Mouse (Mus musculus) large intestine, adult 2 months (tissue): ENCODE results near the gene Gm11077. TPM values are rescaled to one million over a fixed set of nuclear protein-coding genes. Genes with fewer than 3 reads are reported as not detected.
A peak's percentile ranks its signal among the peaks of the same experiment; 100 is the strongest.

Experiments
- DNase-seq: peaks from one replicate; pipeline ENCODE4 v3.0.0-alpha.2; 2012; ENCODE audit warnings: low read depth, low spot score
- WGBS: fragments of 180-500 bp; shearing (Covaris S2); methylation state at CpG from one replicate; pipeline ENCODE4 v1.1.7; 2018; 5-methylcytosine and 5-hydroxymethylcytosine counted together
- polyA plus RNA-seq: library from polyadenylated mRNA; depleted of rRNA; stranded (reverse); fragments of >200 nt; gene quantifications from 2 replicates; pipeline ENCODE4 v1.2.3, GENCODE M21; 2012

Gm11077 gene
- polyA plus RNA-seq, 1 experiment, result not detected

DNA sequence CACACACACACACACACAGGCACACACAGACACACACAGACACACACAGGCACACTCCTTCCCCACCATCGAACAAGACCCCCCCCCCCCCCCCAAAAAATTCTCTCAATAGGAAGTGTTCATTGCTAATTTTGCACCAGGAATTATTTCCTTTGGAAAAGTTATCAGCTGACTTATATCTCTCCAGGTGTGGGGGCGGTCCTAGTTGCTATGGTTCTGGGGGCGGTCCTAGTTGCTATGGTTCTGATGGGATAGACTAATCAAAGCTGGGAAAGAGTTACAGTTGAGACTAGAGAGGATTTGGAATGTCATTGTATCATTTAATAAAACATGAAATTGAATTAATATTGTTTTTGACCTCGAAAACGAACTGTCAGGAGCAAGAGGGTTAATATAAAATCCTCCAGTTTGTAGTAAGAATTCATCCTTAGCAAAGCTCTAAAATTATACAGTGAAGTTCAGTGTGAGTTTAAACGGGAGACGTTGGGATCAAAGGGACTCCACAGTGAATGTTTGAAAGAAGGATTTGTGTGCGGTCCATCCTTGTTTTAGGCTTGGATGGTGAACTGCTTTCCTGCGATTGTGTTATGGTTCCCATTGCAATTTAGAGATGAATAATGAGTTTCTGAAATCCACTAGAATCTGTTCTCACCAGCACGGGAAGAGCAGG is 4.0 kb downstream of the Gm11077 start:
- WGBS, result 34% methylated on average over 10 of the region's 10 CpGs
- no peak for DNase-seq

DNA sequence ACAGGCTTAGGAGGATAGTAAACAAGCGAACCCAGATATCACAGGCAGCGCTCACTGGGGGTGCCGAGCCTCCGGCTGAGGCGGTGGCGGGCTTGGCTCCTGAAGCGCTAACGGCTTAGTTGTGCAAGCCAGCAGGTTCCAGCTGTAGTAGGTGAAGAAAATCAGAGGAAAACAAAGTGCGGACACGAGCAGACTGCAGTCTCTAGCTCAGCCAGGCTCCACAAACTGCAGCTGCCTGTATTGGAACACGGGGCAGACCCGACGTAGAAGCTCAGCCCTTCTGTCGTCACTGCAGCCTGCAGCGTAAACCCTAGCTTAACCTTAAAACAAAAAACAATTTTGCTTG is 4.5 kb downstream of the Gm11077 start:
- no peak for DNase-seq
- 11% methylated on average over 15 of the region's 15 CpGs for WGBS

DNA sequence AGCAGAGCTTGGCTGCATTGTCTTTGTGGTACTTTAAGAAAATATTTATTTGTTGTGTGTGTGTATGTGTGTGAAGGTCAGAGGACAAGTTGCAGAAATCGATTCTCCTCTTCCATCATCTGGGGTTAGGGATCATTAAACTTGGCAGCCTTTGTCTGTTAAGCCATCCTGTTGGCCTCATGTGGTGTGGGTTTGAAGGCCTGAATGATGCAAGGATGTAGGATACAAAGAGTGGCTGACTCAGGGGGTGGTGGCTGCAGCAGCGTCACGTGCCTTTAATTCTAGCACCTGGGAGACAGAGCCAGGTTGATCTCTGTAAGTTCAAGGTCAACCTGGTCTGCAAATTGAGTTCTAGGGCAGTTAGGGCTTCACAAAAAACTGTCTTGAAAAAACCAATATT is 16.5 kb downstream of the Gm11077 start:
- DNase-seq, result no peak
- WGBS, result 74% methylated on average over 3 of the region's 3 CpGs

DNA sequence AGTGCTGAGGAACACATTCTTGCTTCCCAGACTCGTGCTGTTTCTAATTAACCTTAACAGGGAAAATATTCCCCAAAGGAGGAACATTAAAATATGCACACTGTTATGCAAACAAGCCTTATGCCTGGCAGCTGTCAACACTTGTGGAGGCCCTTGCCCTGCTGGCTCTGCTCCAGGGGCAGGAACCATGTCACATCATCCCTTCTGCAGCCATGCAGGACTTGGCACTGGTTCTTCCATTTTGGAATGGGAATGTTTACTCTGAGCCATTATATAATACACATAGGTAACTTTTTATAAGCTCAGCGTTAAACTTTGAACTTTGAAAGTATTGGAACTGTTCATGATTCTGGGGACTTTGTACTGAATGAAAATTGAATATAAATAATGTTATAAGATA is 18.5 kb downstream of the Gm11077 start:
- WGBS, result 27% methylated on average over 2 of the region's 2 CpGs
- peak; percentile 11 for DNase-seq

DNA sequence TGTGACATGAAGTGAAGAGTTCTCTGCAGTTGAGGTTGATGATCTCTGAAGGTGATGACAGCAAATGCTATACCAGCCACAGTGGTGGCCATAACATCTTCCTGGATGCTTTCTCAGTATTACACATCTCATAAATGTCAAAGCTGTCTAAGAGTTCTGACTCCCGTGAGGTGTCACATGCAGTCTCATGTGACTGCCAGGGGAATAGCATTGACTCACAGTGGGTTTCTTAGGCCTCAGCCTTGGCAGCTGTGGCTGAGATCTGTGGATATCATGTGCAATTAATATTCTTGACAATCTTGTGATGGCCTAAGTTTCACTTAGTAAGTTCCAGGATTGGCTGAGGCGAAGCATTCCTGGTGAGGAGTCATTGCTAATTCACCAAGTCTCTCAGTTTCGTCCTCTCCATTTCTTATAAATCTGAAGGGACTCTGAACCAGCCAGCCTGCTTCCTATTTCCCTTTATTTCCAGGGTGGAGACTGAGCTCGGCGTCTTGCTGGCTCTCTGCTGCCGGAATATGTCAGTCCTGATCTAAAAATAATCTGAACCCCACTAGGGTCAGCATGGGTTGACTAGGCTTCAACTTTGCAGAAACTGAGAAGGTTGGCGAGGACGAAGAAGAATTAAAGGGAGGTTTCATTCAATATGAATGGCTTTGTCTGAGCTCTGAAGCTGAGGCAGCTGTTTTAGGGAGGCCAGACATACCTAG is 21.4 kb downstream of the Gm11077 start:
- no peak for DNase-seq
- WGBS, result 80% methylated on average over 8 of the region's 8 CpGs

DNA sequence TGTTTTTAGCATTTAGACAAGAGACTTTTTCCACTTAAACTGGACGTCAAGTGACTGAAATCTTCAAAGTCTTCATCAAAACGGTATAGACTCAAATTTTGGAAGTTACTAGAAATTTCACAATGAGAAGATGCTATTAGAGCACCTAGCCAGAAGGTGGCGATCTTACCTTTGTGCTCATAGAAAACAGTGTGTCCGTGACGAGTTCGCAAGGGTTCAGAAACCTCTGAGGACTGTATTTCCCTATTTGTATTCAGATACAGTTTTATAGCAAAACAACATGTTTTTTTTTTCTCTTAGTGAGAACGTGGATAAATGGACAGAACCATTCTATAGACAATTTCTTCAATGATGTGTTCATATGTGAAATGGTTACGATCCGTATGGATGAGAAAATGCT is 37.3 kb downstream of the Gm11077 start:
- 27% methylated on average over 9 of the region's 9 CpGs for WGBS
- DNase-seq, result no peak

DNA sequence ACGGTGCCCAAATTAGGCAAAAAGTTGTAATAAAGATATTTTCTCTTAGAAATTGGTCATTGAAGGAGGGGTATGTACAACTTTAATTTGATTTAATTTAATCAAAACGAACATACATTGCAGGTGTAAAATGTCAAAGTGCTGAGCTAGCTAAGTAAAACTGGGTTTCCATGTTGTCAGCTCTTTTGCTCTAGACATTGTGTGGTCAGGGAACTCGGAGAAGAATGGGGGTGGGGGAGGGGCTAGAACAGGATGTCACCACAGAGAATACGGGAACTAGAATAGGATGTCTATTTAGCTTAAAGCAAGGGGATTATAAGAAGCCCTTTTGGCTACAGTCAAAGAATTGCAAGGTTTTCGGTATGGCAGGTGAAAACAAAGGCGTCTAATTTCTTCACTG is 38.2 kb downstream of the Gm11077 start:
- DNase-seq, result no peak
- 74% methylated on average over 6 of the region's 6 CpGs for WGBS

DNA sequence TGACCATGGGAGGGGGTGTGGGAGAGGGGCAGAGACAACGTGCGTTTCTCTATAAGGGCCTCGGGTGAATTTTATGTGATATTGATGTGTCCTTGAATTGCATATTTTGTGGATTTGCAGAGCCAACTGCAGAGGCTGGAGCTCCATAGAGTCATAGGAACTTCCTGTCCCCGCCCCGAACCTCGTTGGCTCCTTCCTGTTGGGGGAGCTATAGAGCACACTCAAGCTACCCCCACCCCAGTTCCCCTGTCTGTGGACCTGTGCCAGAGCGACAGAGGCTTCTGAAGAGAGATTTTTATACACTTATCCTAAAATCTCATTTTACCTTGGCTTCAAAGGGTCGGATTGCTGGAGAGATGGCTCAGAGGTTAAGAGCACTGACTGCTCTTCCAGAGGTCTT is 39.1 kb downstream of the Gm11077 start:
- no peak for DNase-seq

DNA sequence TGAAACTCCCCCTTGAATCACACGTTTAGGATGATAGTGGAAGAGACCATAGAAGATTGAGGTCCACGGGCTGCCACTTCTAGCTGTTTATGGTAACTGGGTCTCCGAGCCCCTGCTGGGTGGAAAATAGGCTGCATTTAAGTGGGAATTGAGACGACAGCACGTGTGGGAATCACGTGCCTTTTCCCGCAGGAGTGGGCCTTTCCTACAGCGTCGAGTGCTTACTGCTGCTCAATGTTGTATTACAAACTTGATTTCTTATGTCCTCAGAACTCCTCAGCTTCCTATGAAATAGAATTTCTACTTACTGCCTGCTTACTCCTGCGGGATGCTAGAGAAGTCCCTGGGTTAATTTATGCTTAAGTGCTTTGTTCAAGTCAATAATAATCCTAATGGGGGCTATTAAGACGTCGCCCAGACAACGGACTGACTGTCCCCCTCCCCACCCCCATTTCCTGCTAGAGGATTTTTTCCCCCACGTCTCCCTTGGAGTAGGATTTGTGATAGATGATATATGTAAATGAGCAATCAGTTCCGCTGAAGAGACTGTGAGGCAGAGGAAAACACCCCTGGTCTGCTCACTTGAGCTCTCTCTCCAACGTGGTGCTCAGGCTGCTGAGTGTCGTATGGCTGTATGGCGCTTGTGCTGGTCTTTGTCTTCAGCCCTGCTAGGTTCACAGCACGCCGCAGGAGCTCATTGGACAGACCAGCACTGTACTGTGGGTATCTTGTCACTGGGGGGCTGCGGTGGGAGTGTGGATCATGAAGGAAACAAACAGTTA is 40.0 kb downstream of the Gm11077 start:
- DNase-seq, result no peak

More for the DNA sequence above, 39.1 kb downstream of the Gm11077 start:
- WGBS, result 60% methylated on average over 8 of the region's 8 CpGs

DNA sequence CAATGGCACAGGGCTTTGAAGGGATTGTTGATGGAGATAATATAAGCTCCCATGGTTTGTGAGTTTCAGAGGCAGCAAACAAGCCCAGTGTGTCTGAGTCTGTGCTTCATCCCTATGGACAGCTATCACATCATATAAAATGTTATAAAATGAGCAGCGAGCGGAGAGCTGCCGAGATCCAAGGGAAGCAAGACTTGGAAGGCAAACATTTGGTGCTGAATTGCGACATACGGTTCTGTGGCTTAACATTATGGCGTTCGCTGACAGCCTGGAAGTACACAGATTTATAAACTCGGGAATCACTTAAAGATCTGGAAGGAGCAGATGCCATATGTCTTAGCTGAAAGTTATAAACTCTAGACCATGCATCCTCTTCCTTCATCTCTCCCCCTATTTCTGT is 47.2 kb downstream of the Gm11077 start:
- WGBS, result 67% methylated on average over 8 of the region's 8 CpGs
- no peak for DNase-seq

More for the DNA sequence above, 40.0 kb downstream of the Gm11077 start:
- 72% methylated on average over 21 of the region's 21 CpGs for WGBS

DNA sequence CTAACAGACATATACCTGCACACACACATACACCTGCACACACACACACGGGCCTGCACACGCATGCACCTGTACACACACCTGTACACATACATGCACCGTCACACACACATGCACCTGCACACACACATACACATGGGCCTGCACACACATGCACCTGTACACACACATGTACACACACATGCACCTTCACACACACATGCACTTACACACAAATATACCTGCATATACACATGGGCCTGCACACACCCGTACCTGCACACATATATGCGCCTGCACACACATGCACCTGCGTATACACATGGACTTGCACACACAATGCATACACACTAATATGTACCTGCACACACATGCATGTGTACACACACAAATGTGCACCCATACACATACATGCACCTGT is 53.4 kb downstream of the Gm11077 start:
- 95% methylated on average over 6 of the region's 6 CpGs for WGBS
- DNase-seq, result no peak

DNA sequence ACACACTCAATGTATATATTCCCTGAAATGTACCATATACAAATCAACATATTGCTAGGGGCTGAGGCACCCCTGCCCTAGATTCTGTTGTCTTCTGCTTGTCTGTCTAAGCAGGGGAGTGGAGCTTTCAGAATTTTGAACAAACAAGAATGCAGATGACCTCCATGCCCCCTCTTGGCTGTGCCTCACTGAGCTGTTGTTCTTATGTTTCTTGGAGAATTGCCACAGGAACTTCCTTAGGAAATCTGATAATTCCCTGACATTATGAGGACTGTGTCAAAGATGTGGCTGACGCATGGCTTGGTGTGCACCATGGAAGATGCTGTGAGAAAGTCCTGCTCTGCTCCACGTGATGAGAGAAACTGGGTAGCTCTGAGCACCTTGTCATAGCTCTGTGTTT is 57.0 kb downstream of the Gm11077 start:
- 64% methylated on average over 2 of the region's 2 CpGs for WGBS
- DNase-seq, result no peak

DNA sequence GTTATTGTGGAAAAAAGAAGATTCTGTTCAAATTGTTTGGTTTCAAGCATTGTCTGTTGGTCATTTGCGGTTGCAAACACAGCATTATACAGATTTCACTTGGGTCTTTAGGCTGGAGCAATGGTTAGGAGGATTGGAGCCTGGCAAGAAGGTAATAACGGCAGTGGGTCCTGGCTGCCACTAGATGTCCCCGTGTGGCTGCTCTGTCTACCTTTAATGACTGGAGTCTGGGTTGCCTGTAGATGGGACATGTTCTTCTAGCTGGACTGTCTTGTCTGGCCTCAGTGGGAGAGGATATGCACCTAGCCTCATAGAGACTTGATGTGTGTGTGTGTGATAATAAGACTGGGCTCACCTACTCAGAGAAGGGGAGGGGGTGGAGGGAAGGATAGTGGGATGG is 60.8 kb downstream of the Gm11077 start:
- 31% methylated on average over 3 of the region's 3 CpGs for WGBS
- no peak for DNase-seq

DNA sequence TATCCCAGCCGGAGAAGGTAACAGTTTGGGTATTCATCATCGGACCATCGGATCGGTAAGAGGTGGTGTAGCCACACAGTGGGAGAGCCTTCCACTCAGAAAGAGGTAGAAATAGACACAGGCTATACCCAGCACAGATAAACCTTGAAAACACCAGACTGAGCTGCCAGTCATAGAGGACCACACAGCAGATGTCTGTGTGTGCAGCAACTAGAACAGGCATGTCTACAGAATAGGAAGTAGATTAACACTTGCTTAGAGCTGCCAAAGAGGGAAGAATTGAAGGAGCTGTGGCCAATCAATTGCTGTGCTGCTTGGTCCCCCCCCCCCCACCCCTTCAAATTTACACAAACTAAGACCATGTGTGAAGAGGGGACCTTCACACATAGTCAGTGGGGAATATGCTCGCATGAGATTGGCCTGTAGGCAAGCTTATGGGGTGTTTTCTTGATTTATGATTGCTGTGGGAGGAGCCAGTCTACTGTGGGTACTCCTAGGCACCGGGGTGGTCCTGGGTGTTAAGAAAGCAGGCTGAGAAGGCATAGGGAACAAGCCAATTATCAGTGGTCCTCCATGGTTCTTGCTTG is 64.7 kb downstream of the Gm11077 start:
- no peak for DNase-seq
- WGBS, result 90% methylated on average over 6 of the region's 6 CpGs

DNA sequence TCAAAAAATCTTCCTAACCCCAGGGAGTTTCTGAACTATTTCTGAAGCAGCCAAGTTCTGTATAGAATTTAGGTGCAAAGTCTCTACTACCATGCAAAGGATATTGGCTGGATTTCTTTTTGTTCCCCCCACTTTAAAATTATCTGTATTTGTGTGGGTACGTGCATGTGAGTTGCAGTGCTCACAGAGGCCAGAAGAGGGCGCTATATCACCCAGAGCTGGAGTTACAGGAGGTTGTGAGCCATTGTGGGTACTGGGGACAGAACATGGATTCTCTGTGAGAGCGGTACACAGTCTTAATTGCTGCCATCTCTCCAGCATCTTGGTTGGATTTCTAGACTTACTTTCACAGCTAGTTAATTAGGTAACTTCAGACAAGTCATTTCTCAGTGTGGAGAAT is 69.8 kb downstream of the Gm11077 start:
- DNase-seq, result no peak
- 67% methylated on average over 3 of the region's 3 CpGs for WGBS

DNA sequence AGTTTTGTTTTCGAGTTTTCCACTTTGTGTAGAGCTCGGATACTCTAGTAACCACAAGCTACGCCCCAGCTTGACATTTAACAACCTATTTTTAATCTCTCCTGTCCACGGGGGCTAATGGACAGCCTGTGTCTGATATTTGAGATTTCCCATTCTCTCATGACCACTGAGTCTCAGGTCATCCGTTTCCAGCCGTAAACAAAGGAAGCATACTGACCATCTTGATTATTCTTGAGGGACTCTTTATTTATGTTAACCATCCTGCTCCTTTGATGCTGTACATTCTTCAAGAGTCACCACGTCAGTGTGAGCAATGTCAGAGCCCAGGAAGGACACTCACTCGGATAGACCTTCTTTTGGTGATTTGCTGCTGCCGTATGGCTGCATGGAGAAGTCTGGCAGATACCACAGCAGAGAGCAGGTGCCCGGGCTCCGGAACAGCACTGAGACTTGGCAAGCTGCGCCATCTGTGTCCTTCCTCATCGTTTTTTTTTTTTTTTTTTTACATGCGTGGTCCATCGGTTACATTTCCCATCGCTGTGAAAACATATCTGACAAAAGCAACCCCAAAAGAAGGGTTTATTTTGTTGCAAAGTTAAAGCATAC is 70.5 kb downstream of the Gm11077 start:
- WGBS, result 76% methylated on average over 16 of the region's 16 CpGs
- DNase-seq, result no peak

DNA sequence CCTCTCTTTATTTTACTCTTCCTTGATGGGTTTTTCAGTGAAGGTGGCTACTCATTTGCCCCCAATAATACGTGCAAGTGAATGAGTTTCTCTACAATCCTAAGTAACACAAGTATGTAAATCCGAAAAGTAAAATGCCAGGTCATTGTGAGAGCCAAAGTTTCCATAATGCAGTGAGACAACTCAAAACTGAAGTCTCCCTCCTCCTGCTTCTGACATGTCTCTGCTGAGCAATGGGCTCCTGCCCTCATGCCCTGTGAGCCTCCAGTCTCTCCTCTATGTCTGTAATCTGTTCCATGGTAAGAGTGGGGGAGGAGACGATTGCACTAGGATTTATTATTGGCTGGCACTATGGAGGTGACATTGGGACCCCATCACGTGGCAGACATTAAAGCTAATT is 71.5 kb downstream of the Gm11077 start:
- WGBS, result 78% methylated on average over 4 of the region's 4 CpGs
- DNase-seq, result no peak
